Mouse (Mus musculus) ES-Bruce4 (cell line): ENCODE measurements at regions not wholly inside any gene's neighbourhood (a gene's known extent, or its start where the extent isn't known, plus 50 kb on each side); places are given as distances from the start of the nearest gene placed in this dataset.

ENCODE experiments used
- CTCF ChIP-seq: IDR thresholded peaks from one replicate; pipeline ENCODE4 v1.8.1; 2011; ENCODE audit warnings: low read depth, low read length
- POLR2A ChIP-seq: IDR thresholded peaks from one replicate; pipeline ENCODE4 v1.8.1; 2011; ENCODE audit warnings: low read length; ENCODE audit not compliant: insufficient read depth

DNA sequence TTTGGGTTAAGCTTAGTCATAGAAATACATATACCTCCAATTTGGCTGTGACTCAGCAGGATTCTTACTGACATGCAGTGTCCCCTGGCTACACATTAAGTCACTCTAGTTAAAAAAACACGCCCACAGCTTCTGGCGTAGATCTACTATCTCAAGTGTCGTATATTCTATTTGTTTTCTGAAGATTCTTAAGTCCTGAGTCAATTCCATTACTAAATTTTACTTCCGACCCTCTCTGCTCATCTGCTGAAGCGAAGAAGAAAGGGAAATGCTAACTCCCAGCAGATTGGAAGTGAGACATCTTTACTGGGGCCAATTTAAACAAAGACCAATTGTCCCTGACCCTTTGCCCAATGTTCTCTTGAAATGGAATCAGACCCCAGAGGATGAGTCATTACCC, 80.4 kb upstream of the Sgk1 start:
- TF ChIP-seq POLR2A, result no peak
- no peak for TF ChIP-seq CTCF
